Mouse (Mus musculus) adrenal gland, postnatal 25 days (tissue): ENCODE measurements at regions not wholly inside any gene's neighbourhood (a gene's known extent, or its start where the extent isn't known, plus 50 kb on each side); places are given as distances from the start of the nearest gene placed in this dataset.
"Not testable (repeated sequence)": the region's sequence is repeated elsewhere in the genome, so short reads cannot be mapped to it uniquely, and the experiment has no call there.

ENCODE experiments used
- DNase-seq: peaks from one replicate; pipeline ENCODE4 v3.0.0; 2021; ENCODE audit warnings: mixed read lengths

DNA sequence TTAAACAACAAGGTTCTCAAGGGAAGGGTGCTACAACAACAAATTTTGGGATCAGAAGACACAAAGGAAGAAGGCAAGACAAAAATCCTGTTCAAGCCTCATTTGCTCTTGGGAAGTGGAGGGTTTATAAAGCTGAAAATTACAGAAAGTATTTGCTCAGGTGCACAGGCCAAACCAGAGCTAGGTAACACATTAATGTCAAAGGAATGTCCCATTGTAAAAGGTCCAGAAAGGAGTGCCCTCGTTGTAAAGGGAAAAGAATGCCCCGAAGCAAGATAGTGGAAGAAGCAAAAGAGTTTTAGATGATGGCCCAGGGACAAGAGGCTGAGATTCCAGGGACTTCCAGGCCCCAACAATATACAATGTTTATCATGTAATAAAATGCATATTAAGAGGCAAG lies 317.3 kb downstream of the Car8 start:
- DNase-seq = no peak

DNA sequence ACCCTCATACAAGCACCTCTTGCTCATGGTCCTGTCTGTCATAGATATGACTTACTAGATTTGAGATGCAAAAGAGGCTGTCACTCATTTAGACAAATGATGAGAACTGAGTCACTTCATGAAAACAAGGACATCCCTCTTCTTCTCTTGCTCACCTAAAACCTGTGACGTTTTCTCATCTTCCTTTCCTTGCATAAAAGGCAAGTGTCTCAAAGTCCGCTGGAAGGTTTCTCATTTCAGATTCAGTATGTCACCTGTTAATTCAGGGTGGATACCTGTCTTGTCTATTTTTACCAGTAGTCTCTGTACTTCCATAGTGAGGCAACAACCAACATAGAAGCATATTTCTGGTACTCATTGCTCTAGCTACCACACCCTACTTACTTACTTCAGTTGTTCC lies 325.6 kb downstream of the Car8 start:
- no peak for DNase-seq

DNA sequence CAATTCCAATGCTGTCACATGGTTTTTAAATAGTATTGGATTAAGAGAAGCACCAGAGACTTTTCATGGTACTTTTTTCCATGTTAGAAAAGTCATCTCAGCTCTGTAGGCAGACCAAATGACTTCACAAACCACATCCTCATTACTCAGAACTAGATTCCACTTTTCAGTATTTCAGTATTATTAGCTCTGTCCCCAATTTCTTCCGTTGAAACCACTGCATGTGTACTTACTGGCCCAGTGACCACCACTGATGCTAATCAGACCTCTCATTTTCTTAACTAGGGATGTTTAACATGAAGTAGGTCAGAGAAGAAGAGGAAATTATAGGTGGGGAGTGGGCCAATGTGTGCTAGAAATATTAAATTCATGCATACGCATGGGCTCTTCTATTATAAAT lies 326.2 kb downstream of the Car8 start:
- DNase-seq = no peak

DNA sequence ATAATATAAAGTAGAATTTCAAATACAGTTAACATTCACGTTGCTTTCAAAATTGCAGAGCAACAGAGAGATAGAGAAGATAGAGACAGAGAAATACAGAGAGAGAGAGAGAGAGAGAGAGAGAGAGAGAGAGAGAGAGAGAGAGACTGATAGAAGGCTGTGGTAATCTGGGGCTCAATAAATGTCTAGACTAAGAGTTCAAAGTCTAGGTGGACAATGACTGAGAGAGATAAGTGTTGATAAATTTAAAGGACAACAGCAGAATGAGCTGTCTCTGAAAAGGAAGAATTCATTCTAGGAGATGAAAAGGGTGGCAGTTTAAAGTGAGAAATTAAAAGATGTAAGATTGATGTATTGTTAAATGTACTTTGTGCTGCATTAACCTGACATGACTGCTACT lies 335.7 kb downstream of the Car8 start:
- DNase-seq = no peak

DNA sequence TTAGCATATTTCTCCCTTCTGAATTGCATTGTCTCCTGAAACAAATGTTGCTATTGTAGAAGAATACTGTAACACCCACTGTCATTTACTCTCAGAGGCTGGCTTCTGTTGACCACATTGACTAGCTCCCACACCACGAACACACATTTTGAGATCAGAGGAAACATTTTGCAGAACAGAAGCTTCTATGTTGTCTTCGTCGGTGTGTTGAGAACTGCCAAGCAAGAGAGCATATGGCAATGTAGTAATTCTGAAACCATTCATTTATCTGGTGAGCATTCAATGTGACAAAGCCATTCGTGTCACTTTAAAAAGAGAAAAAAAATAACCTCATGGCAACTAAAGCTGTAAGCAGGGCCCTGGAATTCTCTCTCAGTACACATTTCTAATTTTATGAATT lies 343.9 kb downstream of the Car8 start:
- no peak for DNase-seq

DNA sequence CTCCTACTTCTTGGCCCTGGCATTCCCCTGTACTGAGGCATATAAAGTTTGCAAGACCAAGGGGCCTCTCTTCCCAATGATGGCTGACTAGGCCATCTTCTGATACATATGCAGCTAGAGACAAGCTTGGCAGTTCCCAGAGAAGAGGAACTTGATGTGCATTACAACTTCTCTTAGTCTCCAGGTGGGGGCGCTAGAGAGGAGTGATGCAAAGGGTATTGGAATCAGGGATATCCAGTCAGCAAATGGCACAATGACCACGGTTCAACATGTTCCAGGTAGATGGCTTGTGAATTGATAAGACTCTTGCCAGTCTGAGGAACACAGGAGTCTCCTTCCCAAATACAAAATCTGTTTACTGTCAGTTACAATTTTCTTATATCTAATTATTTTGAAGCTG lies 347.7 kb downstream of the Car8 start:
- no peak for DNase-seq

DNA sequence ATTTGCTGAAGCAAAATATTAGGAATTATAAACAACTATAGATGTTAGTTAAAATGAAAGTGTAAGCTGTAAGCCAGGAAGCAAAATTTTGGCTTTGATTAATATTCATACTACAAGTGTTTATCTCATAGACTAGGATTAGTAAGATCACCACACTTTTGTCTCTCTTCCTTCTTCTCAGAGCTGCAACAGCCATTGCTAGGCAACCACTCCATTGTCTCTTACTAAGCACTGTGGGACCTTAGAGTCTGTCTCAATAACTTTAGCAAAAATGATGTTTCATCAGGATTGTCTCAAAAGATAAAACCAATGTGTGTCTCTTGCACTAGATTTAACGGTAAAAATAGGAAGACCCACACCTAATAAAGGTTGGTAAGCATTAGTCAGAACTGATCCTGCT lies 384.3 kb downstream of the Car8 start:
- DNase-seq = no peak

DNA sequence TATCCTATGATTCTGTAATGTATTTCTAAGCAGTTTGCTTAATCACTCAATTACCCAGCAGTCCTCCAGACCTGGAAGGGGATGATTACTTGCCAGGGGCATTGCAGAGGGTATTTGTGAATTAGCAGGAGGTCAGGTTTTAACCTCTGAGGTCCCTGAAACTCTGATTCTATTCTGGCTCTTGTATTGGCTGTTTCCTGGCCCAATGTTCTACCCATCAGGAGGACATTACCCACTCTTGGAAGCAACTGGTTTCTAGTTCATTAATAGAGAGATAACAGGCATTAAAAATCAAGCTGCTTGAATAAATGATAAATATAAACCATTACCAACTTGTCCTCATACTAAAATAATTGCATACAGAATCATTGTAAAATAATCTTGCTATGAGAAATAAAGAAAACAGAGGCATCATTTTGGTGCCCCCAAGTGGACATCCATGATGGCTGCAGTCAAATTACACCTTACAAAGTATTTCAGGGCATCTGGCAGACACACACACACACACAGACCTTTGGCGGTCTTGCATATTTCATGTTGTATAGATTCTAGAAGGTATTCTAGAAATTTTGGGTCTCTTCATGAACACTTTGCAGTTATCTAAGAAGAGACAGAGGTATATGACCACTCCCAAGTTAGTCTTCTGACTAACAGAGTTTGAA lies 385.6 kb downstream of the Car8 start:
- DNase-seq = no peak

DNA sequence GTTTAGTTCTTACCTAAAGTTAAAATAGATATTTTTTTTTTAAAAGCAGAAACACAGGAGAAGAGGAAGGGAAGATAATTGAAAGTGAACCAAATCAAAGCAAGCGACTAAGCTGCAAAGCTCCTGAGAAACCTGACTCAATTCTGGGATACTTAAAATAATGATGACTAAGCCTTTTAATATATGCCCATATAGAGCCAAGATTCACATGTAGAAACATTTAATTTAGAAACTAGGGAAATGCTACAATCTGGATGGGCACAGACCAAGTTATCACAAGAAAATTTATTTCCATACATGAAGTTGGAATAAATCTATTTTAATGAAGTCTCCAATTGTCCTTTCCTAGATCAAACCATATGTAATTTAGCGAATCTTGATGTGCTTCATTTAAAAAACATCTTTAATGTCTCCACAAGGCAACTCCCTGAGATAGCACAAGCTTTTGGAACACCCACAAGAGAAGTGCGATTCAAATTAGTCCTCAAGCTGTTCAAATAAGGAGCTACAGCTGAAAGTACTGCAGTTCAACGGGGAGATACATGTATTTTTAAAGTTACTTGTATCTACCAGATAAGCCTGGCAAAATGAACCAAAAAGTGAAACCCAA lies 386.7 kb downstream of the Car8 start:
- no peak for DNase-seq

- DNase-seq = no peak
These were observed 391.4 kb downstream of the Car8 start for GRCm38 (mm10) chr4:7847411-7847810.

DNA sequence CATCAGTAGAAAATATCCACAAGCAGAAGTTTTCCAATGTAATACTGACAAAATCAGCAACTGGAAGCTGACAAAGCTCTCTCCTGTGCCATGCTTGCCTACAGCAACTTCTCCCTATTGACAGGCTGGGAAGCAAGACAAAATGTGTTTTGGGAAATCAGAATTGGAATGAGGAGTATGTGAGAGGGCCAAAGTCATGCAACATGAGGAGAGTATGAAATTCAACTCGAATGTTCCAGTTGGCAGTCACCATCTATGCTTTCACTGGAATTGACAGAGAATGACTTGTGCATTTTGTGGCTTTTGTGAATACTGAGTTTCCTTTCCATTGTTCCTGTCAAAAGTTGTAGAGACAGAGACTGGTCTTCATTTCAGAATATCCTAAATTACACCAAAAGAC lies 409.7 kb downstream of the Car8 start:
- no peak for DNase-seq

DNA sequence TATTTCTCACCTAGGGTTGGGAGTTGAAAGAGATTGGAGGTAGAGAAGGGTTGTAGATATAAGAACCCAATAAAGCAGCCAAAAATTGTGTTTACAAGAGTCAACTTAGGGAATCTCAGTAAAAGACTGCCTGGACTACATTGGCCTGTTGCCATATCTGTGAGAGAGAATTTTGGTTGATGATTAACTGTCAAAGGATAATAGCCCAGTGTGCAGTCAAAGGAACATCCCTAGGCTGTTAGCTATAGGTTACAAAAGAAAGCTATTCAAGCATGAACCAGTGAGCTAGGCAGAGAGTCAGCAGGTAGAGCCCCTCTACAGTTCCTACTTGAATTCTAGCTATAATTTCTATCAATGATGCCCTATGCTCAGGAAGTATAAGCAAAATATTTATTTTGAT lies 419.0 kb downstream of the Car8 start:
- no peak for DNase-seq

- DNase-seq = not testable (repeated sequence)
These were observed 461.1 kb downstream of the Car8 start for GRCm38 (mm10) chr4:7777761-7778160.

DNA sequence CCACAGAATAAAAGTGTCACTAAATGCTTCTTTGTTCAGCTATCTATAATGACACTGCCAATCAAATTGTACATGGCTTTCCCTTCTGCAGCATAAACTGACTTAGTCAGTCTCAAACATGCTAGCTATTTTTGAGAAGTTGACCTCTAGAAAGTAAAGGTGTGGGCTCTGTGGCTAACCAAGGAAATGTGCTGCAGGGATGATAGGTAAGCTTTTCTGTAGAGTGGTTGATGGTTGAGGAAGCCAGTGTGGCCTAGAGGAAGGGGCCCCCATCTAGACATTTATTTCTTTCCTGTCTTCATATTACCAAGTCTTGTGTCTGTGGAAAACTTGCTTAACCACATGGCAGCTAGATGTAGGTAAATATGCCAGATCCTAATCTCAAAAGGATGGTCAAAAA lies 483.4 kb downstream of the Car8 start:
- DNase-seq = no peak

- DNase-seq = no peak
These were observed 484.9 kb downstream of the Car8 start for GRCm38 (mm10) chr4:7753931-7754330.

DNA sequence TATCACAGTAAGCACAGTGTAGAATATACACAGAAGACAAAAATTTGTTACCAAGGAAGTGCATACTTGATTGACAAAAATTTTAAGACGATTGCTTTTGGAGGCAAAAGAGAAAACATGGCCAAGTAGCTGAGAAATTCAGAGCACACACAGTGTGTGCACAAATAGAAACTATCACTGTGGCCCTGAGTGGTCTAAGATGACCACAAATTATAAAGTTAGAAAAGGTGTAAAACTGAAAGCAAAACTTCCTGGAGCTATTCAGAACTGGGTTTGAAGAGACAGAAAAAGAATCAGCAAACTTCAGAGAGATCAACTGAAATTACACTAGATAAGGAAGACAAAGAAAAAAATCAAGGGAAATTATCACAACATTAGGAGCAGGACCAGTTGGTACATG lies 487.6 kb downstream of the Car8 start:
- no peak for DNase-seq

GRCm38 (mm10) chr4:7722893-7723292 lies 515.9 kb downstream of the Car8 start:
- no peak for DNase-seq

GRCm38 (mm10) chr4:7688516-7688915 lies 550.3 kb downstream of the Car8 start:
- DNase-seq = no peak

GRCm38 (mm10) chr4:7687231-7687630 lies 551.6 kb downstream of the Car8 start:
- no peak for DNase-seq

DNA sequence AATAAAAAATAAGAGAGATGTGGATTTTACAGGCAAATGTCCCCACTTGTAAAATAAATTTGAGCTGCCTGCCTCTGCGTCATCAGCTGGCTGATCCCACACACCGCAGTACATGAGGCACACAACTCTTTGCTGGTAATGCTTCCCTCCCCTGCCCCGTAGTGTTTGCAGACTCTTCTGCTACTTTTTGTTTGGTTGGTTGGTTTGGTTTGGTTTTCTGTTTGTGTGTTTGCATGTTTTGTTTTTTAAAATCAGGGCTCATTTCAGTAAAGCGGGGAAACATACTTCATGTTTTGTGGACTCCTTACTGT lies 568.1 kb downstream of the Car8 start:
- DNase-seq = no peak

DNA sequence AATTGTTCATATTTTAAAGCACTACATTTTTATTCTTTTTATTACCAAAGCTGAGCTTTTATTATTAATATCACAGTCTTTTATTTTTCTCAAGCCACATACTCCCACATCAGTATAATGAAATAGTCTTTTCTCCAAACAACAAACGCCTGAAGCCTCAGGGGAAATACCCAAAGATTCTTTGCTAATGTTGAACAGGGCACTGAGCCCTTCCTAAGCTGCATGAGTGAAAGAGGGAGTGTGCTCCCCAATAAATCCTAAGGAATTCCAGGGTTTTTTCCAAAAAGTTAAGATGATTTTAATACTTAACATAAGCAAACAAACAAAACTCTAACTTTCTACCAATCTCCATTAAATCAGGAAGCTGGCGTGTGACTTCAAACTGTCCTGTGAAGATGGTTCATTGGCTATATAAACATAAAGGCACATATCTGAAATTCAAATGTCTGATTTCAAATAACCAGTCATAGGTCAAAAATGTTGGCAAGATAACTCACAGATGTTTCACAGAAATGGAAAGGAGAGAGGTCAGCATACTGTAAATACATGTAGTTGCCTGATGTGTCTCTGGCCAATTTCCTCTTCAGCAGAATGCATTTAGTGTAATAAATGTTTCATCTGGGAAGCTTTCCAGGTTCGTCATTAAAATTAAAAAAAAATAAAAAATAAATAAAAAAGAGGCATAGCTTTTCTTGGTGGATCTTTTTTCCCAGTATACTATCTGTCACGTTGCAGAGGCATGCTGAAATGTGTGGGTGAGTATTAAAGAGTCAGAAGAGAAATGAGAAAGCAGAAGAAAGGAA lies 568.6 kb downstream of the Car8 start:
- DNase-seq = no peak

GRCm38 (mm10) chr4:7666935-7667594 lies 571.8 kb downstream of the Car8 start:
- no peak for DNase-seq

GRCm38 (mm10) chr4:7642878-7643590 lies 595.8 kb downstream of the Car8 start:
- DNase-seq = no peak
